In the genomic region with DNA sequence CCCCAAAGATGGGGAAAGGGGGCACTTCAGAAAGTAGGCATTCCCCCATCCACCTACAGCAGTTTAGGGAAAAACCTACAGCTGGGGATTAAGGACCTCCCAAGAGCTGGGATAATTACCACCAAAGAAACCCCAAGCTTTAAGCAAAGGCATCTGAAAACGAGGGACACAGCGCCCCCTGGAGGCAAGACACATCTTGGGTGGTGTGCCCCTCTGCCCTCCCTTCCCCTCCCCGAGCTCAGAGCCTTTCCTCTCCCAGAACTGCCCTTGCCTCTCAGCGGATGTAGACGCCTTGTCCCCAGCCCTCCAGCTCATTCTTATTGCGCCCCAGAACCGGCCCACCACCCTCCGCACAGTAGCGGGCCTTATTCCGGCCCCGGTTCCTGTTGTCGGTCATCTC, we compare ENCODE assay signal across 8 mouse cellular contexts. TPM values are rescaled to one million over a fixed set of nuclear protein-coding genes. Genes with fewer than 3 reads are reported as not detected.
DNase-seq lines count a peak whose midpoint lies in the region; ATAC-seq and TF ChIP-seq lines count a peak whose summit lies in the region.

No protein-coding gene starts in this region.

- H3K4me3 ChIP-seq in embryonic fibroblast, embryonic 13.5 days (ENCODE audit: insufficient read depth, low read length) = no peak overlapping the region
- H3K4me3 ChIP-seq in limb, embryonic 14.5 days (replicated peaks; ENCODE audit: low read length) = no peak overlapping the region
- H3K4me3 ChIP-seq in stomach, postnatal 0 days (ENCODE audit: low read depth, low read length) = 0 out of 2 replicates have a peak overlapping the region, but pooled peaks have one; percentile 4

- TF ChIP-seq CTCF in embryonic fibroblast, embryonic 13.5 days (IDR thresholded peaks at IDR 0.05; ENCODE audit: borderline replicate concordance, insufficient read depth, low read length) = peak; percentile 78
- TF ChIP-seq CTCF in stomach, postnatal 0 days (IDR thresholded peaks at IDR 0.05; ENCODE audit: low read depth) = peak; percentile 86

- no peak for TF ChIP-seq POLR2A in embryonic fibroblast, embryonic 13.5 days (IDR thresholded peaks at IDR 0.05; ENCODE audit: low read depth, low read length)
- TF ChIP-seq POLR2A in limb, embryonic 14.5 days (IDR thresholded peaks at IDR 0.05; ENCODE audit: borderline replicate concordance, extremely low read depth, insufficient read depth, insufficient read length) = no peak

- WGBS in limb, embryonic 14.5 days = 18% methylated on average over 12 of the region's 12 CpGs
- WGBS in stomach, postnatal 0 days = 32% methylated on average over 12 of the region's 12 CpGs

- H3K36me3 ChIP-seq in limb, embryonic 14.5 days (ENCODE audit: control insufficient read depth, insufficient read depth, low read length) = peaks cover 39% of the 10 kb centered on the region
- no peaks in the 10 kb centered on the region for H3K36me3 ChIP-seq in stomach, postnatal 0 days (ENCODE audit: control insufficient read depth, insufficient read depth, low read length)

- H3K9ac ChIP-seq in limb, embryonic 14.5 days (ENCODE audit: low read depth, low read length, severe bottlenecking) = no peak overlapping the region
- H3K9ac ChIP-seq in stomach, postnatal 0 days (ENCODE audit: low read length) = no peak overlapping the region

- peaks cover 8% of the 10 kb centered on the region; the same call in 1 of the 2 replicates for H3K27me3 ChIP-seq in limb, embryonic 14.5 days (ENCODE audit: control insufficient read depth, insufficient read depth, low read length)
- no peaks in the 10 kb centered on the region for H3K27me3 ChIP-seq in stomach, postnatal 0 days (ENCODE audit: control insufficient read depth, insufficient read depth, low read length)

- intact Hi-C loops in heart, postnatal 36 days (cut with DNase I) = loop anchor here (1.0 kb wide), 1 partner anchor 102 kb away; no protein-coding TSS in a partner anchor

- peak; percentile 83 for DNase-seq in layer of hippocampus, adult 11-12 months (ENCODE audit: low spot score)
- no peak for DNase-seq in layer of hippocampus, adult 9-10 months (ENCODE audit: low spot score)
- DNase-seq in adrenal gland, postnatal 4 days (ENCODE audit: low spot score in 2 of 2) = peak; percentile 61 to 70
- peak; percentile 76 to 87 for DNase-seq in heart, postnatal 36 days
- DNase-seq in limb, embryonic 14.5 days (ENCODE audit: low spot score) = peak; percentile 70
- peak; percentile 84 for DNase-seq in stomach, postnatal 0 days (ENCODE audit: low spot score)

- H3K4me1 ChIP-seq in embryonic fibroblast, embryonic 13.5 days (ENCODE audit: control insufficient read depth, insufficient read depth, low read length) = peaks cover 3% of the 10 kb centered on the region; the same call in 1 of the 2 replicates
- peaks cover 15% of the 10 kb centered on the region; the same call in 1 of the 2 replicates for H3K4me1 ChIP-seq in limb, embryonic 14.5 days (ENCODE audit: control insufficient read depth, insufficient read depth, low read length)
- H3K4me1 ChIP-seq in stomach, postnatal 0 days (replicated peaks; ENCODE audit: control insufficient read depth, insufficient read depth) = no peaks in the 10 kb centered on the region

- ATAC-seq in limb, embryonic 14.5 days (ENCODE audit: low FRiP score, low read depth) = no peak
- peak; percentile 47 for ATAC-seq in monocyte, adult 5-6 weeks (replicated peaks; ENCODE audit: insufficient number of reproducible peaks, low FRiP score, low TSS enrichment, poor library complexity, severe bottlenecking)
- no peak for ATAC-seq in stomach, postnatal 0 days (ENCODE audit: low FRiP score, low TSS enrichment)

- peak overlapping the region; percentile 20; the same call in 1 of the 2 replicates for H3K4me2 ChIP-seq in limb, embryonic 14.5 days (replicated peaks; ENCODE audit: low read depth, low read length, severe bottlenecking)
- peak overlapping the region; percentile 43 for H3K4me2 ChIP-seq in stomach, postnatal 0 days (replicated peaks; ENCODE audit: low read depth)

- no peak for TF ChIP-seq EP300 in stomach, postnatal 0 days (optimal IDR thresholded peaks at IDR 0.05)

- H3K9me3 ChIP-seq in limb, embryonic 14.5 days (ENCODE audit: control insufficient read depth, low read length) = no peaks in the 10 kb centered on the region
- no peaks in the 10 kb centered on the region for H3K9me3 ChIP-seq in stomach, postnatal 0 days (ENCODE audit: control insufficient read depth, low read length)

- no peak overlapping the region for H3K27ac ChIP-seq in embryonic fibroblast, embryonic 13.5 days (ENCODE audit: insufficient read depth, low read length)
- H3K27ac ChIP-seq in limb, embryonic 14.5 days (replicated peaks; ENCODE audit: low read depth, low read length) = no peak overlapping the region
- H3K27ac ChIP-seq in stomach, postnatal 0 days (replicated peaks) = no peak overlapping the region

RNA-seq across cellular contexts. Expression of gene Arl5c, which starts 6.6 kb away (rescaled TPM):
- total RNA-seq in adrenal gland, postnatal 4 days (2021) = 1 to 10 TPM; 1.6 to 1.9 TPM
- polyA plus RNA-seq in embryonic fibroblast, embryonic 13.5 days (2011; ENCODE audit: insufficient read length, low read depth, missing spikeins) = 2.2 and 3.8 TPM in 2 replicates
- under 1 TPM; 0.65 to 0.80 TPM for total RNA-seq in heart, postnatal 36 days (2021)
- polyA plus RNA-seq in limb, embryonic 14.5 days (2012; rRNA removed) = 2.4 and 2.7 TPM in 2 replicates
- 6.1 and 7.4 TPM in 2 replicates for polyA plus RNA-seq in limb, embryonic 14.5 days (2014; fragmentation: Nextera tagmentation; extraction: Ambion mirVana)
- 67.7 to 97.0 TPM (median 83.6 TPM) in 3 replicates for total RNA-seq in monocyte, adult 5-6 weeks (2017)
- 7.5 and 9.8 TPM in 2 replicates for polyA plus RNA-seq in stomach, postnatal 0 days (2015; fragmentation: Nextera tagmentation; extraction: Ambion mirVana)

RNA-seq across cellular contexts. Expression of gene Plxdc1, which starts 16.4 kb away (rescaled TPM):
- total RNA-seq in adrenal gland, postnatal 4 days (2021) = 10 to 100 TPM; 12.5 to 13.3 TPM
- 0.68 and 0.86 TPM in 2 replicates for polyA plus RNA-seq in embryonic fibroblast, embryonic 13.5 days (2011; ENCODE audit: insufficient read length, low read depth, missing spikeins)
- total RNA-seq in heart, postnatal 36 days (2021) = 1 to 10 TPM; 5.1 to 6.2 TPM
- polyA plus RNA-seq in limb, embryonic 14.5 days (2012; rRNA removed) = 1.0 and 1.1 TPM in 2 replicates
- 1.1 and 1.7 TPM in 2 replicates for polyA plus RNA-seq in limb, embryonic 14.5 days (2014; fragmentation: Nextera tagmentation; extraction: Ambion mirVana)
- 1.6 to 2.8 TPM (median 2.4 TPM) in 3 replicates for total RNA-seq in monocyte, adult 5-6 weeks (2017)
- 0.40 and 0.45 TPM in 2 replicates for polyA plus RNA-seq in stomach, postnatal 0 days (2015; fragmentation: Nextera tagmentation; extraction: Ambion mirVana)

RNA-seq across cellular contexts. Expression of gene Cacnb1, which starts 20.2 kb away (rescaled TPM):
- total RNA-seq in adrenal gland, postnatal 4 days (2021) = 10 to 100 TPM; 18.8 TPM
- 4.9 and 7.1 TPM in 2 replicates for polyA plus RNA-seq in embryonic fibroblast, embryonic 13.5 days (2011; ENCODE audit: insufficient read length, low read depth, missing spikeins)
- 1 to 10 TPM; 6.1 to 6.2 TPM for total RNA-seq in heart, postnatal 36 days (2021)
- 51.4 and 54.1 TPM in 2 replicates for polyA plus RNA-seq in limb, embryonic 14.5 days (2012; rRNA removed)
- 20.9 and 21.5 TPM in 2 replicates for polyA plus RNA-seq in limb, embryonic 14.5 days (2014; fragmentation: Nextera tagmentation; extraction: Ambion mirVana)
- total RNA-seq in monocyte, adult 5-6 weeks (2017) = 1.6 to 3.5 TPM (median 3.3 TPM) in 3 replicates
- polyA plus RNA-seq in stomach, postnatal 0 days (2015; fragmentation: Nextera tagmentation; extraction: Ambion mirVana) = 4.2 and 4.9 TPM in 2 replicates

RNA-seq across cellular contexts. Expression of gene Rpl19, which starts 23.9 kb away (rescaled TPM):
- total RNA-seq in adrenal gland, postnatal 4 days (2021) = 1,000 to 10,000 TPM; 1,362 to 1,367 TPM
- polyA plus RNA-seq in embryonic fibroblast, embryonic 13.5 days (2011; ENCODE audit: insufficient read length, low read depth, missing spikeins) = 1,914 and 2,034 TPM in 2 replicates
- total RNA-seq in heart, postnatal 36 days (2021) = 100 to 1,000 TPM; 537 to 577 TPM
- polyA plus RNA-seq in limb, embryonic 14.5 days (2012; rRNA removed) = 1,201 and 1,869 TPM in 2 replicates
- 1,151 and 1,199 TPM in 2 replicates for polyA plus RNA-seq in limb, embryonic 14.5 days (2014; fragmentation: Nextera tagmentation; extraction: Ambion mirVana)
- total RNA-seq in monocyte, adult 5-6 weeks (2017) = 1,171 to 1,260 TPM (median 1,185 TPM) in 3 replicates
- polyA plus RNA-seq in stomach, postnatal 0 days (2015; fragmentation: Nextera tagmentation; extraction: Ambion mirVana) = 863 and 874 TPM in 2 replicates

RNA-seq across cellular contexts. Expression of gene Stac2, which starts 50.6 kb away (rescaled TPM):
- total RNA-seq in adrenal gland, postnatal 4 days (2021) = 1 to 10 TPM; 4.1 to 4.8 TPM
- 1.7 and 1.9 TPM in 2 replicates for polyA plus RNA-seq in embryonic fibroblast, embryonic 13.5 days (2011; ENCODE audit: insufficient read length, low read depth, missing spikeins)
- under 1 TPM in 1 of 2 experiments, not detected in 1; 0.17 TPM for total RNA-seq in heart, postnatal 36 days (2021)
- 1.4 and 1.6 TPM in 2 replicates for polyA plus RNA-seq in limb, embryonic 14.5 days (2012; rRNA removed)
- 0.70 and 1.0 TPM in 2 replicates for polyA plus RNA-seq in limb, embryonic 14.5 days (2014; fragmentation: Nextera tagmentation; extraction: Ambion mirVana)
- total RNA-seq in monocyte, adult 5-6 weeks (2017) = 1.1 TPM in 1 of 3 replicates, not detected in the others
- 0.05 and 0.08 TPM in 2 replicates for polyA plus RNA-seq in stomach, postnatal 0 days (2015; fragmentation: Nextera tagmentation; extraction: Ambion mirVana)

Comparison
In these comparisons a context has a peak if more than half of its experiments do, and no peak if none do; other contexts are left out.
1. RNA of gene Arl5c, which starts 6.6 kb away (total RNA-seq): 67.7 to 97.0 TPM in monocyte, adult 5-6 weeks; 1.6 to 1.9 TPM in adrenal gland, postnatal 4 days and 0.65 to 0.80 TPM in heart, postnatal 36 days; every median in the first group is over 10 times any median in the second.